Mouse (Mus musculus) lung, adult 2 months (tissue): ENCODE results near the gene Msantd3.

Source experiments
- CTCF ChIP-seq: fragments of 200-500 bp; IDR thresholded peaks from 2 replicates; pipeline ENCODE4 v1.5.1; 2011; ENCODE audit warnings: mild to moderate bottlenecking, low read length, control low read depth; ENCODE audit not compliant: insufficient read depth
- POLR2A ChIP-seq: fragments of 200-500 bp; IDR thresholded peaks from 2 replicates; pipeline ENCODE4 v1.6.1; 2011; ENCODE audit warnings: low read depth, mild to moderate bottlenecking, control low read depth, low read length, borderline replicate concordance; ENCODE audit errors: extremely low read depth

DNA sequence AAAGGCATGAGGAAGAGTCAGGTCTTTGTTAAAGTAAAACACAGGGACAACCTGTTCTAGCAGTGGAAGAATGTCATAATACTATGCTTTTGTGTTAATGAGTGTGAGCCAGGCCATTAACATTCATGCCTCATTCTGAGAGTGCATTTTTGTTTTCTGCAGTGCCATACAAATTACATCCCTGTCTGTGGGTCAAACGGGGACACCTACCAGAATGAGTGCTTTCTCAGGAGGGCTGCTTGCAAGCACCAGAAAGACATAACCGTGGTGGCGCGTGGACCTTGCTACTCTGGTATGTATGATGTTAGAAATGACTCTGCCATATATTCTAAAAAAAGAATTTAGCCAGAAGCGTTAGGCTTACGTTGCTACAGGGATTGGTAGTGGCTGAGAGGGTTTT lies 70.5 kb downstream of the Msantd3 start:
- TF ChIP-seq POLR2A: no peak
- TF ChIP-seq CTCF: no peak
